Mouse (Mus musculus) layer of hippocampus, postnatal 14 days (tissue): ENCODE data around the gene Gm14781. TPM values are rescaled to one million over a fixed set of nuclear protein-coding genes. Genes with fewer than 3 reads are reported as not detected.
"Not testable (repeated sequence)": the region's sequence is repeated elsewhere in the genome, so short reads cannot be mapped to it uniquely, and the experiment has no call there.

Source experiments
- DNase-seq, 2 experiments: peaks; one replicate each; pipeline ENCODE4 v3.0.0; 2021 to 2022; ENCODE audit warnings: low spot score in 2 of 2, mixed read lengths in 1 of 2
- long read RNA-seq, 2 experiments: library from polyadenylated mRNA; stranded (forward); transcript quantifications; one replicate each; pipeline ENCODE4 v2.0.0; 2021
- total RNA-seq, 2 experiments: library from RNA; stranded (reverse); gene quantifications; 2 replicates each; pipeline ENCODE4 v1.2.3; 2021

Gm14781 gene
- total RNA-seq, result not detected
- long read RNA-seq, experiment 1, result 0 reads
- long read RNA-seq, experiment 2, result 0 reads

GRCm38 (mm10) chrX:91631894-91632293 is at the start of gene Gm14781:
TSS of gene Gm14781 (plus strand) at chrX:91632194.
- not testable (repeated sequence) for DNase-seq

GRCm38 (mm10) chrX:91654964-91655575 is 23.1 kb downstream of the Gm14781 start:
- DNase-seq, result not testable (repeated sequence)

Other genes starting within 250 kb of the Gm14781 start
- gene Gm5072, start 239.7 kb upstream of the Gm14781 start, total RNA-seq, result not detected
- not detected for gene Gm8914, start 152.1 kb upstream of the Gm14781 start, total RNA-seq
- not detected for gene 1700084M14Rik, start 56.3 kb upstream of the Gm14781 start, total RNA-seq
- gene Mageb5, start 150.8 kb downstream of the Gm14781 start, total RNA-seq, result not detected